Mouse (Mus musculus): ENCODE data around the gene Bcl6. TPM values are rescaled to one million over a fixed set of nuclear protein-coding genes. Genes with fewer than 3 reads are reported as not detected.

The Bcl6 gene
- total RNA-seq, 2 experiments from 2014 or later: 28.0 to 33.6 TPM

DNA sequence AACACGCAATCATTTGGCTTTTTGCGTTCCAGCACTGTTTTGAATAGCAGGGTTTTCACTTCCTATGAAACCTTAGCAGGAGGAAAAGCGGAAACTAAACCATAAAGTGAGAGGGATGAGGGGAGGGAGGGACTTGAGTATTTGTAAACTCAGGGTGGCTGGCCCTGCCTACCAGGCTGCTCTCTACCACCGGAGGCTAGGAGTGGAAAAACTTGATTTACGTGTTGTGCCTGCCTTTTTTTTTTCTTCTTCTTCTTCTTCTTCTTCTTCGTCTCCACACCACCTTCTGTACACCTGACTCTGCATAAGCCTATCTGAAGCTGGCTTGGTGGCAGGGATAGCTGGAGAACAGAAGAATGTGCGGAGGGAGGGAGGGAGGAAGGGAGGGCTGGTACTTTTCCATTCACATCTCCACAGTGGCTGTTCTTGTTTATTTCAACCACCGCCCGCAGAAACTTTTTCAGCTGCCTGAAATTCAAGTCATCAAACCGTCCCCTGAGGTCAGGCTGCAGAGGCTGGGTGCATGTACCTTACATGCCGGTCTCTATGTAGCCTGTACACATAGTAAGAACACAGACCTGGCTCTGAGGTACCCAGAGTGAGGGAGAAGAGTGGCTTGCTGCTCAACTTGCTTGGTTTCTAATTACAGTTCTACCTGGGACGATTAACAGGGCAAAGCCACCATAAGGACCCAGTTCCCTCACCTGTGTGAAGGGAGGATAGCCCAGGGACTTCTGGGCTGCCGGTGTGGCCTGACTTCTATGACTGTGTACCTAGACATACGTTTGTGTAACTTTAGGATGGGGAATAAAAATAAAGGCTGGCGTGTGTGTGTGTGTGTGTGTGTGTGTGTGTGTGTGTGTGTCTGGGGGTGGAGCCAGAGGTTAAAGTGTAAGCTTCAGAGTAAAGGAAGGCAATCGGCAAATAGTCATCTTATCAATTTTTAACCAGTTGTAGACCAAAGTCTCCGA lies 5.0 kb upstream of the Bcl6 start:
- intact Hi-C loops (cut with DNase I): loop anchor here (5.0 kb wide), 1 partner anchor 334 kb away; no protein-coding TSS in a partner anchor

GRCm38 (mm10) chr16:23991846-23992580 lies 3.4 kb upstream of the Bcl6 start:
- intact Hi-C loops (cut with DNase I): loop anchor here (5.0 kb wide), 1 partner anchor 335 kb away; no protein-coding TSS in a partner anchor
- no peak for DNase-seq (ENCODE audit: low spot score in 2 of 2)

More for the DNA sequence above, 5.0 kb upstream of the Bcl6 start:
- DNase-seq (ENCODE audit: low spot score in 2 of 2): no peak

- peak; percentile 91 to 94 for DNase-seq (ENCODE audit: low spot score in 2 of 2)
- intact Hi-C loops (cut with DNase I): loop anchor here (5.0 kb wide), 1 partner anchor 336 kb away; no protein-coding TSS in a partner anchor
Observed at GRCm38 (mm10) chr16:23991170-23991569, 2.5 kb upstream of the Bcl6 start.

GRCm38 (mm10) chr16:23990161-23990970 lies 1.7 kb upstream of the Bcl6 start:
- intact Hi-C loops (cut with DNase I): loop anchor here (5.0 kb wide), 1 partner anchor 337 kb away; no protein-coding TSS in a partner anchor
- DNase-seq (ENCODE audit: low spot score in 2 of 2): no peak

GRCm38 (mm10) chr16:23989209-23990160 lies 833 bp upstream of the Bcl6 start:
- intact Hi-C loops (cut with DNase I): loop anchor here (5.0 to 10.0 kb wide), 5 partner anchors 293 to 925 kb away; partner anchors contain the start of gene Lpp
- DNase-seq (ENCODE audit: low spot score in 2 of 2): peak in 1 of 2 experiments; percentile 64

- no peak for DNase-seq (ENCODE audit: low spot score in 2 of 2)
- intact Hi-C loops (cut with DNase I): loop anchor here (5.0 to 10.0 kb wide), 4 partner anchors 294 to 927 kb away; partner anchors contain the start of gene Lpp
Observed at GRCm38 (mm10) chr16:23988157-23988465, 541 bp downstream of the Bcl6 start.

GRCm38 (mm10) chr16:23987341-23988156 lies 1.1 kb downstream of the Bcl6 start:
- intact Hi-C loops (cut with DNase I): loop anchor here (5.0 to 10.0 kb wide), 4 partner anchors 295 to 927 kb away; partner anchors contain the start of gene Lpp
- DNase-seq (ENCODE audit: low spot score in 2 of 2): no peak

GRCm38 (mm10) chr16:23986871-23987270 lies 1.8 kb downstream of the Bcl6 start:
- intact Hi-C loops (cut with DNase I): loop anchor here (5.0 to 10.0 kb wide), 4 partner anchors 295 to 928 kb away; partner anchors contain the start of gene Lpp
- DNase-seq (ENCODE audit: low spot score in 2 of 2): no peak

GRCm38 (mm10) chr16:23986176-23986575 lies 2.5 kb downstream of the Bcl6 start:
- intact Hi-C loops (cut with DNase I): loop anchor here (5.0 to 10.0 kb wide), 4 partner anchors 296 to 929 kb away; partner anchors contain the start of gene Lpp
- no peak for DNase-seq (ENCODE audit: low spot score in 2 of 2)

DNA sequence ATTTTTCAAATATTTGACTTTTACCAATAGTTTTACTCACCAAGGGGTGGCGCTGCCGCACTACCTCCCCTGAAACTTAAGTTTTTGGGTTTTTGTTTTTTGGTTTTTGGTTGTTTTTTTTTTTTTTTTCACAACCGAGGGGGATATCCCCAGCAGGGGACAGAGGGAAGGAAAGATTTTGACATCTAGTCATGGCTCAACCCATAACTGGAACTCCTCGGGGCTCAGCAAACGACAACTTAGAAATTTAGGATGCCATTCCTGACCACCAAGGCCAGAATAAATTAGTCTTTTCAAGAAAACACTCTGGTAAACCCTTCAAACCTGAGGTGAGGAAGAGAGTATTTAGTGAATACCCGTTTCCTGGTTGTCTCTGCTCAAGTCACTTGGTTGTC lies 3.2 kb downstream of the Bcl6 start:
- DNase-seq (ENCODE audit: low spot score in 2 of 2): no peak
- intact Hi-C loops (cut with DNase I): loop anchor here (2.0 to 10.0 kb wide), 6 partner anchors 297 to 1363 kb away; partner anchors contain the start of gene Lpp

- intact Hi-C loops (cut with DNase I): loop anchor here (2.0 to 10.0 kb wide), 6 partner anchors 297 to 1364 kb away; partner anchors contain the start of gene Lpp
- DNase-seq (ENCODE audit: low spot score in 2 of 2): peak; percentile 59 to 69
Observed at GRCm38 (mm10) chr16:23984760-23985466, 3.7 kb downstream of the Bcl6 start.

- intact Hi-C loops (cut with DNase I): loop anchor here (2.0 to 10.0 kb wide), 3 partner anchors 931 to 1365 kb away; no protein-coding TSS in a partner anchor
- DNase-seq (ENCODE audit: low spot score in 2 of 2): peak; percentile 92 to 94
Observed at GRCm38 (mm10) chr16:23984183-23984582, 4.5 kb downstream of the Bcl6 start.

DNA sequence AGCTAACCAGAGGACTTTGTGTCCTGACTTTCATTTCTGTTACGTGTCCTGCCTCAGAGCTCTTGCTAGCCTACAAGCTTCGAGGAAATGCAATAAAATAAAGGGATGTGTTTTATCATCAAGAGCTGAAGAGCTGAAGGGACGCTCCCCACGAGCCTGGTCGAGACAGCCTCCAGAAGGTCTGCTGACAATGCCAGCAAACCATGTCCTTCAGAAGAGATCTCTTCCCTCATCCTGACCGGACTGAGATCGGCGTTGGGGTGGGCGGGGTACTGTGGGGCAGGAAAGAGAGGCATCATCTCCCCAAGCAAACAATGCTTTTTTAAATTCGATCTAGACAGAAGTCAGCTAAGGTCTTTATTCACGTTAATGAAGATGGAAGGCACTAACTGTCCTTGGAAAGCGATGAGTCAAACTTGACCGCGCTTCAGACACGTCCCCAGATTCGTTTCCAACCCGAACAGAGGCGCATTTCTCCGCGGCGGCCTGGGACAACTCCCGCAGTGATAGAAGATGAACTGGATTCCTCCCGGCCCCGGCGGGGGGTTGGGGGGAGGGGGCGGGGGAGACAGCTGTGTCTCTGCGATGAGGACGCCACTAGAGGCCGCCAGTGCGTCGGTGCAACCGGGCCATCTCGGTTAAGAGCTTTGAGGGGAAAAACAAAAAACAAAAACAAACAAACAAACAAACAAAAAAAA lies 5.6 kb downstream of the Bcl6 start:
- peak; percentile 81 to 86 for DNase-seq (ENCODE audit: low spot score in 2 of 2)
- intact Hi-C loops (cut with DNase I): loop anchor here (2.0 to 10.0 kb wide), 2 partner anchors 932 to 1280 kb away; no protein-coding TSS in a partner anchor

GRCm38 (mm10) chr16:23981925-23982851 lies 6.5 kb downstream of the Bcl6 start:
- intact Hi-C loops (cut with DNase I): loop anchor here (2.0 to 10.0 kb wide), 2 partner anchors 933 to 1281 kb away; no protein-coding TSS in a partner anchor

More at GRCm38 (mm10) chr16:23981925-23982851, 6.5 kb downstream of the Bcl6 start:
- peak; percentile 80 to 92 for DNase-seq (ENCODE audit: low spot score in 2 of 2)

All from left cerebral cortex, postnatal 14 days (tissue).